Comparison of ENCODE assay signal across 9 mouse cellular contexts in genomic region chr12:69461888-69462840, GRCm38 (mm10).
DNase-seq lines count a peak whose midpoint lies in the region; ATAC-seq and TF ChIP-seq lines count a peak whose summit lies in the region.
"Had no signal": no experiment of that assay in that cellular context is flagged by ENCODE, and none has a peak within 500 bp of the region (broad histone marks: within the 10 kb centered on the region; RNA-seq: fewer than 3 reads in every experiment).

No protein-coding gene starts in this region.

- peak overlapping the region; percentile 25; the same call in 1 of the 2 replicates for H3K27ac ChIP-seq in cortical plate, adult 2 months (ENCODE audit: insufficient read depth, low read length)
- peak overlapping the region; percentile 14; the same call in 1 of the 2 replicates for H3K27ac ChIP-seq in kidney, adult 2 months (ENCODE audit: insufficient read depth, low read depth, low read length)
- peak overlapping the region; percentile 82 for H3K27ac ChIP-seq in lung, embryonic 15.5 days
- H3K27ac ChIP-seq in neural tube, embryonic 15.5 days (replicated peaks), result peak overlapping the region; percentile 77

- no peaks in the 10 kb centered on the region for H3K36me3 ChIP-seq in kidney, adult 2 months (ENCODE audit: control insufficient read depth, insufficient read depth, low read length)
- no peaks in the 10 kb centered on the region for H3K36me3 ChIP-seq in lung, embryonic 15.5 days
- H3K36me3 ChIP-seq in neural tube, embryonic 15.5 days, result no peaks in the 10 kb centered on the region
- H3K36me3 ChIP-seq: G1E had no signal

- H3K4me3 ChIP-seq in cortical plate, adult 2 months (ENCODE audit: insufficient read depth, low read length), result peak overlapping the region; percentile 28
- peak overlapping the region; percentile 51 for H3K4me3 ChIP-seq in kidney, adult 2 months (ENCODE audit: insufficient read depth, low read depth, low read length)
- H3K4me3 ChIP-seq in lung, embryonic 15.5 days, result peak overlapping the region; percentile 39
- H3K4me3 ChIP-seq in neural tube, embryonic 15.5 days (replicated peaks), result peak overlapping the region; percentile 40

- peak overlapping the region; percentile 40 for H3K9ac ChIP-seq in lung, embryonic 15.5 days
- H3K9ac ChIP-seq in neural tube, embryonic 15.5 days (replicated peaks), result peak overlapping the region; percentile 36; the same call in 1 of the 2 replicates

- peak overlapping the region; percentile 54 for H3K4me2 ChIP-seq in lung, embryonic 15.5 days
- H3K4me2 ChIP-seq in neural tube, embryonic 15.5 days, result peak overlapping the region; percentile 69

- no peak for TF ChIP-seq CTCF in cortical plate, adult 2 months (IDR thresholded peaks at IDR 0.05; ENCODE audit: extremely low read depth, insufficient read depth, low read length)
- no peak for TF ChIP-seq CTCF in kidney, adult 2 months (conservative IDR thresholded peaks at IDR 0.05; ENCODE audit: insufficient read depth, insufficient read length, low read depth, low read length)

- H3K27me3 ChIP-seq in kidney, adult 2 months (replicated peaks; ENCODE audit: control insufficient read depth, insufficient read depth, low read length), result no peaks in the 10 kb centered on the region
- H3K27me3 ChIP-seq in lung, embryonic 15.5 days, result no peaks in the 10 kb centered on the region
- H3K27me3 ChIP-seq in neural tube, embryonic 15.5 days (replicated peaks), result no peaks in the 10 kb centered on the region

- no peaks in the 10 kb centered on the region for H3K9me3 ChIP-seq in lung, embryonic 15.5 days
- no peaks in the 10 kb centered on the region for H3K9me3 ChIP-seq in neural tube, embryonic 15.5 days (replicated peaks)
- H3K9me3 ChIP-seq: G1E had no signal

- TF ChIP-seq POLR2A in cortical plate, adult 2 months (IDR thresholded peaks at IDR 0.05; ENCODE audit: extremely low read depth, insufficient read depth, low read length), result no peak
- TF ChIP-seq POLR2A in kidney, adult 2 months (IDR thresholded peaks at IDR 0.05; ENCODE audit: low read depth, low read length), result no peak

- H3K4me1 ChIP-seq in cortical plate, adult 2 months (ENCODE audit: control insufficient read depth, insufficient read depth, low read length), result peaks cover 2% of the 10 kb centered on the region; the same call in 1 of the 2 replicates
- peaks cover 7% of the 10 kb centered on the region; the same call in 1 of the 2 replicates for H3K4me1 ChIP-seq in kidney, adult 2 months (ENCODE audit: control insufficient read depth, insufficient read depth, low read length)
- peaks cover 10% of the 10 kb centered on the region for H3K4me1 ChIP-seq in lung, embryonic 15.5 days
- peaks cover 23% of the 10 kb centered on the region for H3K4me1 ChIP-seq in neural tube, embryonic 15.5 days

- peak; percentile 52 for DNase-seq in cerebellum, adult 9-11 months
- peak; percentile 69 to 72 for DNase-seq in heart, adult 9 months (ENCODE audit: low spot score in 2 of 2)
- peak; percentile 72 for DNase-seq in kidney, adult 2 months
- DNase-seq in yolk sac, embryonic 10.5 days (ENCODE audit: low spot score), result peak; percentile 70

- WGBS in kidney, adult 2 months, result 10% methylated on average over 30 of the region's 30 CpGs
- WGBS in lung, embryonic 15.5 days, result 12% methylated on average over 30 of the region's 30 CpGs
- WGBS in neural tube, embryonic 15.5 days, result 10% methylated on average over 30 of the region's 30 CpGs

- ATAC-seq in cerebellum, adult (ENCODE audit: insufficient number of reproducible peaks, low FRiP score, low TSS enrichment), result no peak
- peak; percentile 84 for ATAC-seq in lung, embryonic 15.5 days (ENCODE audit: borderline replicate concordance, extremely low read depth, low FRiP score, low TSS enrichment)
- ATAC-seq in neural tube, embryonic 15.5 days (ENCODE audit: low FRiP score), result peak; percentile 69

Comparison
In these comparisons a context has a peak if more than half of its experiments do, and no peak if none do; other contexts are left out.
1. H3K27ac ChIP-seq: peak in every context shown above with its lines; median percentile 82 in lung, embryonic 15.5 days; 77 in neural tube, embryonic 15.5 days; 25 in cortical plate, adult 2 months; 14 in kidney, adult 2 months.